Mouse (Mus musculus): ENCODE data around the gene Odf4. TPM values are rescaled to one million over a fixed set of nuclear protein-coding genes. Genes with fewer than 3 reads are reported as not detected.

Odf4 gene
- polyA plus RNA-seq, 1 experiment: 1.7 TPM

GRCm38 (mm10) chr11:68902823-68903222 lies 24.1 kb downstream of the Odf4 start:
- DNase-seq (ENCODE audit: low read depth): no peak

DNA sequence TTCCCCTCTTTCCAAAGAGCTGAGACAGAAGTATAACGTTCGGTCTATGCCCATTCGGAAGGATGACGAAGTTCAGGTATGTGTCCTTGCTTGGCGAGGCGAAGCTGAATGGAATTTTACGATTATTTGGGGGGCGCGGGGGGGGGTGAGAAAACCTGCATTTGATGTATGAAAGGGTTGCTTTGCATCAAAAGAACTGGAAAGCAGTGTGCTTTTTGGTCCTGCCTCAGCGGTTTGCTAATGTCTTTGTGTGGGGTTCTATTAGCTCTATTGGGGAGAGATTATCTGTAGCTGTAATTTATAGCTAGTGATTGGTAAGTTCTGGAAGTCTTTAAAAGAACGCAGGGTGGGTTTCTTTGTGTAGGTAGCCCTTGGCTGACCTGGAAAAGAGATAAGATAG lies 24.5 kb downstream of the Odf4 start:
- no peak for DNase-seq (ENCODE audit: low read depth)

GRCm38 (mm10) chr11:68902047-68902364 lies 24.9 kb downstream of the Odf4 start:
- DNase-seq (ENCODE audit: low read depth): no peak

DNA sequence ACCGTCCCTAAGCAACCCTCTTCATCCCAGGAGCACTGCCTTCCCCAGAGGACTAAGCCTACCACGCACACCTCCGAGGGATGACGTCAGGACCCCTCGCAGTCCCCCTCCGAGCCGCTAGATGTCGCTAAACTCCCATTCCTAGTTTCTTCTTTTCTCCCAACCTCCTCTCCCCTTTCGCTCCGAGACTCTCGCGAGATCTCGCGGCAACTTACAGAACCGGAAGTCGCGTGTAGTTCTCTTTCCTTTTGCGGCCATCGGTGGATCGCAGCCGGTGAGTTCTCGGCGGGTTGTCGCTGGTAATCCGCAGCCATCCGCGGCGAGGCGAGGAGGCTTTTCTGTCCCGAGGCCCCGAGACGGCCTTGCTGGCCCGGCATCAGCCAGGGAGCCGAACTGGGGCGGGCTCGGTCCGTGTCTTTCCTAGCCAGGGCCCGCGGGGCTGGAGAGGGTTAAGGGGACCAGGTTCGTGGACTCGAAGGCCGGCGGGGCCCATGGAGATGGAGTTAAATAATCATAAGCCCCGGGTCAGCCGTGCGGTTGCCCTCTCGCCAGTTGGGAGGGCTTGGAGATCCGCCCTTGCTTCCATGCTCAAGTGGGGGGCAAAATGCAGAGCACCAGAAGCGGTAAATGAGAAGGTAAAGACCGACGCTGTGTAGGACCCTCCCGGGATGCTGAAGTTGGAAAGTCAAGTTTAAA lies 25.4 kb downstream of the Odf4 start, which contains the start of gene Rpl26:
TSS of gene Rpl26 (plus strand) at position 233 of the 696 bp plus-strand sequence.
- DNase-seq (ENCODE audit: low read depth): peak; percentile 89

DNA sequence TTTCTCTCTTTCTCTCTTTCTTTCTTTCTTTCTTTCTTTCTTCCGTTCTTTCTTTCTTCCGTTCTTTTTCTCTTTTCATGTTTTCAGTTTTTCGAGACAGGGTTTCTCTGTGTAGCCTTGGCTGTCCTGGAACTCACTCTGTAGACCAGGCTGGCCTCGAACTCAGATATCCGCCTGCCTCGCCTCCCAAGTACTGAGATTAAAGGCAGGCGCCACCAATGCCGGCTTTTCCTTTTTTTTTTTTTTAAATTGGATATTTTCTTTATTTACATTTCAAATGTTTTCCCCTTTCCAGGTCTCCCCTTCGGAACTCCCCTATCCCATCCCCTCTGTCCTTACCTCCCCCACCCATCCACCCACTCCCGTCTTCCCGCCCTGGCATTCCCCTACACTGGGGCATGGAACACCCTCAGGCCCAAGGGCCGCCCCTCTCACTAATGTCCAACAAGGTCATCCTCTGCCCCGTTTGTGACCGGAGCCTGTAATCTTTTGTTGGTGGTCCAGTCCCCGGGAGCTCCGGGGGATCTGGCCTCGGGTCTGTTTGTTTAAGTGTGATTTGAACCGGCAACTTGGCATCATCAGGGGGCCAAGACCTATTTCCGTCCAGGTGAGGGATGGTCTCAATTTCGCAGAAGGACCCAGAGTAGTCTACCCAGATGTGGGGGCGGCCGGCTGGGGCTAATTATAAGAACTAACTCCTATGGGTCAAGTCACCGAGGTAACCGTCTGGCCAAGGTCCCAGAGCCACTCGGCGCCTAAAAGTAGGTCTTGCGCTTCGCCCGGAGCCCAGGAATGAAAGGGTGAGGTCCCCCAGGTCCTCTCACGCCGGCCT lies 26.1 kb downstream of the Odf4 start:
- DNase-seq (ENCODE audit: low read depth): no peak

DNA sequence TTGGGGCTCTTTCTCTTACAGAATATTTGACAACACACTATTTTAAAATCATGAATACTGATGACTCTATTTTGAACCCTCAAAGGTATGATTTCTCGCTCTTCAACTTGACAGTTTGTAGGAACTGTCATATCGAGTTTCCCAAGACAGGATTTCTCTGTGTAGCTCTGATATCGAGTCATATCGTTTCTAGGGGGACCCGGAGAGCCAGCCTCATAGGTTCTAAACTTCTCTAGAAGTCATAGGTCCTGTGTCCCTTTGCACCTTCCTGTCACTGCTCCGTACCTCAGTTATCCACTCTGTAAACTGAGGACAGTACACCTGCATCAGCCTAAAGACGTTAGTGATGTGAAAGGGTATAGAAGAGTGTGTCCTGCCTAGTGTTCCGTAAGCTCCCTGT lies 27.1 kb downstream of the Odf4 start:
- DNase-seq (ENCODE audit: low read depth): no peak

DNA sequence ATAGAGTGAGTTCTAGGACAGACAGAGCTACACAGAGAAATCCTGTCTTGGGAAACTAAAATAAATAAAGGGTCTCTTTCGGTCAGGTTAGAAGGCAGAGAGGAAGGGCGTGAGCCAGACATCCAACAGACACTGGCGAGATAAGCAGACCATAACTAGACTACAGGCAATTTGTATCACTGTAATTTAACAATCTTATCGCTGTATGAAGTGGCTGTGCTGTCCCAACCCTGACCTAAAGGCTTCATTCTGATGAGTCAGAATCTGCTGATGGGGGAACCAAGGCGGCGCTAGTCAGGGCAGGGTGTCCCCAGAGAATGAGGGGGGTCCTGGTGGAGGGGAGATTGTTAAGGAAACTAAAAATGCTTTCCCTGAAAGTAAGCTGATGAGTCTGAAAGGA lies 28.1 kb downstream of the Odf4 start:
- DNase-seq (ENCODE audit: low read depth): no peak

DNA sequence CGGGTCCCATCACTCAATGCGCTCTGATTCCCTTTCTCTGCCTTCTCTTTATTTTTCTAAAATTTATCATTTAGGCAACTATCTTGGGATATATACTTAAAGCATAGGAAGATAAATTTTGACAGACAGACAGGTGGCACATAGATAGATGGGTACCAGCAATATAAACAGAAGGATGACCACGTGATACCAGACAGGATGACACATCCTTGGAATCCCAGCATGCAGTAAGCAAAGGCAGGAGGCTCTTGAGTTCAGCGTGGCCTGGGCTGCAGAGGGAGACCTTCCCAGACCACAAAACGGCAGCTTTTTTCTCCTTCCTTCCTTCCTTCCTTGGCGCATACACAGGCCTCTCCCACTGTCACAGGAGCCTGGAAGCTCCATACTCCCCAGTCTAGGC lies 29.0 kb downstream of the Odf4 start:
- DNase-seq (ENCODE audit: low read depth): no peak

DNA sequence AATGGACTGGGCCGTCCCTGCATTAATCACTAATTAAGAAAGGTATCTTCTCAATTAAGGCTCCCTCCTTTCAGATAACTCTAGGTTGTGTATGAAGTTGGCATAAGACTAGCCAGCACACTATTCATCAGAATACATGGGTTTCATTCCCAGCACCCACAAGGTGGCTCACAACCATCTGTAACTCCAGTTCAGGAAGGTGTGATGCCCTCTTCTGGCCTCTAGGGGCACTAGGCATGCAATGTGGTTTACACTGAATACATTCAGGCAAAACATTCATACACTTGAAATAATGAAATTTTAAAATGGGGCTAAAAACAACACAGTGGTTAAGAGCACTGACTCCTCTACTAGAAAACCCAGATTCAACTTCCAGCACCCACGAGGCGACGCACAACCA lies 29.8 kb downstream of the Odf4 start:
- DNase-seq (ENCODE audit: low read depth): no peak

DNA sequence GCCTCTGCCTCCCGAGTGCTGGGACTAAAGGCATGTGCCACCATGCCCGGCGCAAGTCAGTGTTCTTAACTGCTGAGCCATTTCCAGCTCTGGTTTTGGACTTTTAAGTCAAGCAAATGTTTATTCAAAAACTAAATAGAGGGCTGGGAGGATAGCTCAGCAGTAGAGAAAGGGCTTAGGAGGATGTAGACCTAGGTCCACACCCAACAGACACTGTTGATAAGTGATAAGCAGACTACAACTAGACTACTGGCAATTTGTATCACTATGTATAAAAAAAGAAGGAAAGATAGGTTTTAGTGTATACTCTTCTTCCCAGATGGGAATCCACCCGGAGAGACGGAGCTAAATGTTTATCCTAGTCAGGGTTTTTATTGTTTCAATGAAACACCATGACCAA lies 30.6 kb downstream of the Odf4 start:
- no peak for DNase-seq (ENCODE audit: low read depth)

DNA sequence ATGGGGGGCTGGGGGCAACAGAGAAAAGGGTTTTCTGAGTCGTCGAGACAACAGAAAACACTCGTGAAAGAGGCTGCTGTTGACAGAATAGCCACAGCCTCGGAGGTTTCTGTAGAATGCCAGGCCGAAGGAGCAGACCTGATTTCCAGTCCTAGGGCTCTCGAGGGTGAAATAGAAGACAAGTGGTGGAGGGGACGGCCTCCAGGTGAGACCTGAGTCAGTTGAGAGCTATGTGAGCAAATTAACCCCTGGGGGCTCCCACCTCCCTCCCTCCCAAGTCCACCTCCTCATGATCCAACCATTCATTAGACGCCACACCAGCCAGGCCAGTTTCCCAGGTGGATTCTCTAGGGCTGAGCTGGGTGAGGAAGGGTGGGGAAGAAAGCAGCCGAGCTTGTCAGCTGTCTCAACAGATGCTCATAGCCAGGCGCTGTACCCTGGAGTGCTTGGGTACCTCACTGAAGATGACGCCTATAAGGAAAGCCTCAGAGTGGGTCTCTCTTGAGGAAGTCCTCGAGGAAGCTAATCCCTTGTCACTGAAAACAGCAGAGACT lies 32.9 kb downstream of the Odf4 start:
- DNase-seq (ENCODE audit: low read depth): no peak

GRCm38 (mm10) chr11:68892233-68892832 lies 34.5 kb downstream of the Odf4 start:
- no peak for DNase-seq (ENCODE audit: low read depth)

DNA sequence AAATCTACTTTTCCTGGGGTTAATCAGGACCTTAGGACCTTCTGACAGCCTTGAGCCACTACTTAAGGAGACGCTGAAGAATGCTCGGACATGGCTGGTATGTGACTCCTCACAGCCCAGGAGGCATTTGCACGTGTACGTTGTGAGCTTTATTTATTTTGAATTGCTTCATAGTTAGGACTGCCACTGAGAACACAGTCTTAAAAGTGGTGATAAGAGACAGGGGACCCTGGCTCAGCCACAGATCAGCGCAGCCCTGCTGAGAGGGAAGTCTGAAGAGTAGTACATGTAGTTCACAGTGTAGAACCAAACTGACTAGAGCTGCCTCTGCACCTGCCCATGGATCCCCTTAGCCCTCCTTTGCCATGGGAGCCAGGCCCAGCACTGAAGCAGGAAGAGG lies 35.1 kb downstream of the Odf4 start:
- no peak for DNase-seq (ENCODE audit: low read depth)

DNA sequence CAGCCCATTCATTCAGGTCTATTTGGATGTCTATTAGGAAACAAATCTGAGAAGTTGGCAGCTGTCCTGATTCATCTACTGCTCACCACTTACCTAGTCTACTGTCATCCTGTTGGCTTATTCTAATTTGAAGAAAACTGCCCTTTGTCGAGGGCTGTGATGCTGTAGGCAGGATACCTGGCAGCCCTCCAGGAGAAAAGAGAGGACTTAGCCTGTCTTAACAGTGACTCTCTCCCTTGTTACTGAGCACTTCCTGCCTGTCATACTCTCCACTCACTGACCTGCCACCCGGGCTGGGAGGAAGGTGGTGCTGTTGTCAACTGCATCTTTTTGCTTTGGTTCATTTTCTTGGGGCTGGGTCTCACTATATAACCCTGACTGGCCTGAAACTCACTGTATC lies 36.3 kb downstream of the Odf4 start:
- DNase-seq (ENCODE audit: low read depth): no peak

DNA sequence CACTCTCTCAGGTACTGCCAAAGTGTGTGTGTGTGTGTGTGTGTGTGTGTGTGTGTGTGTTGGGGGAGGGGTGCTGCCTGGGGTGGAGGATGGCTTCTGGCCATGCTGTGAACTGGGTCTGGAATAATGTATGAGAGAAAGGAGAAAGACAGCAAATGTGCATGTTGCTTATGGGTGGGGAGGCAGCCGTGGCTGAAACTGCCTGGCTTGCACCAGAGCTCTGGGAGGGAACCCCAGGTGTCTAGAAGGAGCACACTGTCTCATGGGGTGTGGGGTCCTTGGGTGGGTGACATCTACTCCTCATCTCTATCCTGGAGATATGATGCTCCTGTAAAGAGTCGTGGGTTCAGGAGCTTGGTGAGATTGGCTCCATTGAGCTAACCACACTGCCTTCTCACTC lies 38.2 kb downstream of the Odf4 start:
- DNase-seq (ENCODE audit: low read depth): no peak

GRCm38 (mm10) chr11:68888253-68888652 lies 38.6 kb downstream of the Odf4 start, which contains the start of gene Rnf222:
Gene Rnf222 (plus strand): TSS chr11:68888553.
- no peak for DNase-seq (ENCODE audit: low read depth)

DNA sequence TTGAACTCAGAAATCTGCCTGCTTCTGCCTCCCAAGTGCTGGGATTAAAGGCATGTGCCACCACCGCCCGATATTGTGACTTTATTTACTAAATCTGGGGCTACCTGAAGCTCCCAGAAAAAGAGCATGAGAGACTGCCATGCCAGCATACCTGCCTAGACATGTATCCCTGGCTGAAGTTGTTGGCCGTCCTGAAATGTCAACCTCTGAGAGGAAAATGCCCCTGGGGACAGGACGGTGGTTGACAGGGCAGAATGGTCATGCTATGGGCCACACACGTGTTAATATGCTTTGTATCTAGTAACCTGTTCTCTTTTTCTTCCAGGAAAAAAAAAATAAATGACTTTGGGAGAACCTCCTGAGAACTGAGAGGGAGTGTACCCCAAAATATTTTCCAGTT lies 40.8 kb downstream of the Odf4 start:
- DNase-seq (ENCODE audit: low read depth): no peak

GRCm38 (mm10) chr11:68884368-68884767 lies 42.5 kb downstream of the Odf4 start:
- DNase-seq (ENCODE audit: low read depth): no peak

DNA sequence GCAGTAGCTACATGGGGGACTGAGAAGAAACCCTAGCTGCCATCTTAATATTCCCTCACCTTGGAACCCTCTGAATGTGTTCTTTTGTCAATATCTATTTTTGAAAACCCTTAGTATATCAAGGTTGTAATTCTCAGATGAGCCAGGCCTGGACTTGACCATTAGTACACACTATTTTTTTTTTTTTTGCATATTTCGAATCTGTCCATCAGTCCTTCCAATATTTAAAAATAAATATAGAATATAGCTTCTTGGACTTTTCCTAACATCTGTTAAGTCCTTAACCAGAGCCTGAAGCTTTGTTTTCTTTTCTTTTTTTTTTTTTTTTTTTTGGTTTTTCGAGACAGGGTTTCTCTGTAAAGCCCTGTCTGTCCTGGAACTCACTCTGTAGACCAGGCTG lies 43.0 kb downstream of the Odf4 start:
- no peak for DNase-seq (ENCODE audit: low read depth)

DNA sequence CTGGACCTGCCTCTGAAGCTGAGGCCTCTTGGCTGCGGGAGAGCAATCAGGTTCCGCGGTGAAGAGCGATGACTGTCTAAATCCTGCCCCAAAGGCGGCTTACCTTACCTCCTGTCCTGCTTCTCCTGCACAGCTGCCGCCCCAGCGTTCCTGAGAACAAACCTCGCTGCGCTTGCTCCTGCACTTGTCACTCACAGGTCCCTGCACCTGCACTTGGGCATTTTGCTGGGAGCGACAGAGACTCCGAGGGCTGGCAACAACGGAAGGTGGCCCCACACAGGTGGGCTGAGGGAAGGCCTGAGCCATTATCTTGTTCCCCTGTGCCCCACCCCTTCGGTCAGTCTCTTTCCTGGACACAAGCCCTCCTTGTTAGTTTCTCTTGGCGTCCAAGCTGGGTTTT lies 44.8 kb downstream of the Odf4 start:
- DNase-seq (ENCODE audit: low read depth): no peak

DNA sequence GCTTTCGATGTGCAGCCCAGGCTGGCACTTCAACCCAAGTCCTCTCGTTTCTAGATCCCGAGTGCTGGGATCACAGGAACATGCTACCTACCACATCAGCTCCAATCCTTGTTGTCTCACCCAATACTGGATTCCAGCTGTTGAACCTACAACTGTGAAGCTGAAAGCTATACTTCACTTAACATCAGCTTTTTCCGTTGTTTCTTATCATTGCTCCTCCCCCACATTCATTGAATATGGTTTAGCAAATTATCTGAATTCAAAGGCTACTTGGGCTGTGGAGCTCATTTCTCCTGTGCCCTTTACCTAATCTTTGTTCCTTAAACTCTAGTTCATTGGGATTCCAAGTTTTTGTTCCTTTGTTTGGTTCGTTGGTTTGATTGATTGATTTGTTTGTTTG lies 48.1 kb downstream of the Odf4 start:
- no peak for DNase-seq (ENCODE audit: low read depth)

DNA sequence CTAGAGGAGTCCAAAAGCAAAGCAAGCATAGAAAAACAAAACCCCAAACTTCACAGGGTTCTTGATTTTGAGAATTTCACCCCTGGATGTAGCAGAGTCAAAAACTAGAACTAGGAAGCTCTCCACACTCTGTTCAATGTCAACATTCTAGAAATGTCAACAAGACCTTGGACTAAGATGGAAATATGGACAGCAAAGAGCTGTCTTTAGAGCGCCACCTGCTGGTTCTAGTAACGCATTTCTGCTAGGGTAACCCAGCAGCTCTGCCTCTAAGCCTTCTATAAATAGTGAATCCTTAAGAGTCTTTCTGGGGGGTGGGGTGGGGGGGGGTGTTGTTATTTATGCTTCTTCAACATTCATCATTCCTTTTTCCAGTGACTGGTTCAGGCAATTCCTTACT lies 52.0 kb downstream of the Odf4 start:
- DNase-seq (ENCODE audit: low read depth): no peak
